Mouse (Mus musculus) cortical plate, adult 2 months (tissue): ENCODE data around the gene Slc16a10.
"Not testable (repeated sequence)": the region's sequence is repeated elsewhere in the genome, so short reads cannot be mapped to it uniquely, and the experiment has no call there.

Source experiments
- CTCF ChIP-seq: fragments of 200-500 bp; IDR thresholded peaks from 2 replicates; pipeline ENCODE4 v1.5.1; 2011; ENCODE audit warnings: mild to moderate bottlenecking, control low read depth, low read length; ENCODE audit not compliant: insufficient read depth; ENCODE audit errors: extremely low read depth
- POLR2A ChIP-seq: fragments of 200-500 bp; IDR thresholded peaks from 2 replicates; pipeline ENCODE4 v1.6.1; 2011; ENCODE audit warnings: mild to moderate bottlenecking, low read length, control low read depth; ENCODE audit not compliant: insufficient read depth; ENCODE audit errors: extremely low read depth

GRCm38 (mm10) chr10:40008847-40009246 lies 133.2 kb downstream of the Slc16a10 start:
- TF ChIP-seq CTCF, POLR2A: not testable (repeated sequence)
